Mouse (Mus musculus) kidney, postnatal 36 days (tissue): ENCODE results near the gene Gm40193.

ENCODE experiments used
- DNase-seq, 2 experiments: peaks; one replicate each; pipeline ENCODE4 v3.0.0; 2021 to 2022; ENCODE audit warnings: mixed read lengths in 2 of 2

Gm40193 gene

GRCm38 (mm10) chr11:70502018-70502417 lies 30.7 kb downstream of the Gm40193 start:
- no peak for DNase-seq

- DNase-seq, result no peak
Measured at GRCm38 (mm10) chr11:70500476-70500812, 32.3 kb downstream of the Gm40193 start.

GRCm38 (mm10) chr11:70499566-70500475 lies 32.9 kb downstream of the Gm40193 start:
- DNase-seq, result peak; percentile 63 to 66

GRCm38 (mm10) chr11:70489684-70490083 lies 43.1 kb downstream of the Gm40193 start:
- DNase-seq, result no peak

- no peak for DNase-seq
Measured at GRCm38 (mm10) chr11:70489138-70489537, 43.6 kb downstream of the Gm40193 start.

GRCm38 (mm10) chr11:70487816-70488215 lies 44.9 kb downstream of the Gm40193 start:
- DNase-seq, result no peak

GRCm38 (mm10) chr11:70485498-70485897 lies 47.2 kb downstream of the Gm40193 start:
- DNase-seq, result peak; percentile 35 to 42
